Mouse (Mus musculus) spleen, postnatal 4 days (tissue): ENCODE measurements at regions not wholly inside any gene's neighbourhood (a gene's known extent, or its start where the extent isn't known, plus 50 kb on each side); places are given as distances from the start of the nearest gene placed in this dataset.

Experiments
- DNase-seq, 2 experiments: peaks; one replicate each; pipeline ENCODE4 v3.0.0; 2022; ENCODE audit warnings: low spot score in 2 of 2

GRCm38 (mm10) chr11:64652811-64653210 lies 216.4 kb upstream of the F930015N05Rik start:
- no peak for DNase-seq

GRCm38 (mm10) chr11:64655162-64655561 lies 218.7 kb upstream of the F930015N05Rik start:
- no peak for DNase-seq

DNA sequence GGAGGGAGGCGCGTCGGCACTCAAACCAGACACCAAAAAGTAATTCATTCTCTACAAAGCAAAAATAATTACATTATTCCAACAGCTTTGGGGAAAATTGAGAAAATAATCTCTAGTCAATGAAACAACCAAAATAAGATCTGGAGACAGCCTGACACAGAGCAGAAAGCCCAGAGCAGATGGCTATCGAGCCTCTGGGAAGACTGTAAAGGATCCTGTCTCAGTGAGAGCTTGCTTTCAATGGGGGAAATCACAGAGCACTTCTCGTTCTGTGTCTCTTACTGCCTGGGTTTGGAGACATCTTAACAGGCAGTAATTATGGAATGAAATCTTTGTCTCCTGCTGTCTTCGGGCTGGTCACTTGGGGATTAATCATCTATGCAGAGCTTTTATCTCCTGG lies 226.7 kb upstream of the F930015N05Rik start:
- DNase-seq, result no peak

- DNase-seq, result peak in 1 of 2 experiments; percentile 31
Observed at GRCm38 (mm10) chr11:64667010-64667409, 230.6 kb upstream of the F930015N05Rik start.

DNA sequence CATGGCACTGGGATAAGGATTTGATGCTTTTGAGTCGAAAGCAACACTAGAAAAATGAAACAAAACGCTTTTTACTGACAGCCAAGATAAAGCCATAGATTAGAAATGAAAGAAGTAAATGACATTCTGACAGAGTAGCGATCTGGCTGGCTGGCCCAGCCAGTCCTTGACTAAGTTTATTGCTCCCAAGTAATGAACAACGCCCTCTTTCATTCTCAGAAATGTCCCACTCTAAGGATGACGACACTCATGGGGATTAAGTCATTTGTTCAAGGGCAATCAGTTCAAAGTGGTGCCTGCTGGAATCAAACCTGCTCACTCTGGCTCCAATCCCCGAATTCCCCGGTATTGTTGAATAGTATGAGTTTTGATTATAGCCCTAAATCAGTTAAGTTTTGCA lies 231.1 kb upstream of the F930015N05Rik start:
- DNase-seq, result no peak

GRCm38 (mm10) chr11:64671898-64672297 lies 235.4 kb upstream of the F930015N05Rik start:
- DNase-seq, result no peak

DNA sequence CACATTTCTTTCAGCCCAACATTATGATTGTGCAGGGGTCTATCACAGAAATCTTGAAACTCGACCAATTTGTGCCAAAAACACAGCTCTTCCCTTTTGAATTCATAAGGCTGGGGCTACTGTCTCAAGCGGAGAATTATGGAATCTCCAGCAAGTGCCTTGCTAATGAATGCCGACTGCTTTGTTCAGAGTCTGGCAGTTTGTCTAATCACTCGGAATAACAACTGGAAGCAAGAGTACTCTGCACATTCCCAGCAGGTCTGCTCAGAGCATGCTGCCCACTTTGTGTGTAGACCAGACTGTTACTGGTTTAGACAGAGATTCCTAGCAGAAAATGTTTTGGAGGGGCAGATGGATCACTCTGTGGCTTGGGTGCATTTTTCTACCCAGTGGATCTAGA lies 237.1 kb upstream of the F930015N05Rik start:
- DNase-seq, result no peak

GRCm38 (mm10) chr11:64703776-64704175 lies 267.3 kb upstream of the F930015N05Rik start:
- no peak for DNase-seq

- DNase-seq, result no peak
Observed at GRCm38 (mm10) chr11:64711801-64712200, 267.0 kb upstream of the Elac2 start.

DNA sequence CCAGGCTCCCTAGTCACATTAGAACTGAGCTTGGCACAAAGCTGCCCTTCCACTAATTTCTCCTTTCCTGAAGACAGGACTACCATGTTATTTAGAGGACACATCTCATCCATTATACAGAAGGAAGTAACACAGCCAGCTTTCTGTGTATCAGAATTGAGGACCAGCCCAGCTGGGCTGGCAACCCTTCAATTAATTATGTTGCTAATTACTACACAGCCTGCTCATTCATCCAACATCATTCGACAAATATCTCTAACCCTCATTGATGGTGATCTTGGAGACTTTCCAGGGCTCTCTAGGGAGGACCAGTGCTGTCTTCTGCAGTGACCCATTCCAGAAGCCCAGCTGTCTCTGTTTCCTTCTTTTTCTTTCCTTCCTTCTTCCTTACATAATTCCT lies 263.7 kb upstream of the Elac2 start:
- no peak for DNase-seq

- peak; percentile 62 to 86 for DNase-seq
Observed at GRCm38 (mm10) chr11:64718316-64719085, 260.3 kb upstream of the Elac2 start.

DNA sequence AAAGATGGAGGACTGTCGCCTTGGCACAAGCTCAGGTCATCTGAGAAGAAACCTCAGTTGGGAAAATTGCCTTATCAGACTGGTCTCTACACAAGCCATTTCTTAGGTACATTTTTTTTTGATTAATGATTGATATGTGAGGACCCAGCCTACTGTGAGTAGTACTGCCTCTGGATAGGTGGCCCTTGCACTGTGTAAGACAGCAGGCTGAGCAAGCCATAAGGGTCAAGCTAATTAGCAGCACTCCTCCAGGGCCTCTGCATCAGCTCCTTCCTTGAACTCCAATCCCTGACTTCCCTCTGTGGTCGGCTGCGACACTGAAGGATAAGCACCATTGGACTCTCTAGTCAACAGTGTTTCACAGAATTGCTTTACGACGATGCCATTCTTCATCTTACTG lies 252.6 kb upstream of the Elac2 start:
- no peak for DNase-seq

- DNase-seq, result no peak
Observed at GRCm38 (mm10) chr11:64727841-64728421, 250.9 kb upstream of the Elac2 start.

DNA sequence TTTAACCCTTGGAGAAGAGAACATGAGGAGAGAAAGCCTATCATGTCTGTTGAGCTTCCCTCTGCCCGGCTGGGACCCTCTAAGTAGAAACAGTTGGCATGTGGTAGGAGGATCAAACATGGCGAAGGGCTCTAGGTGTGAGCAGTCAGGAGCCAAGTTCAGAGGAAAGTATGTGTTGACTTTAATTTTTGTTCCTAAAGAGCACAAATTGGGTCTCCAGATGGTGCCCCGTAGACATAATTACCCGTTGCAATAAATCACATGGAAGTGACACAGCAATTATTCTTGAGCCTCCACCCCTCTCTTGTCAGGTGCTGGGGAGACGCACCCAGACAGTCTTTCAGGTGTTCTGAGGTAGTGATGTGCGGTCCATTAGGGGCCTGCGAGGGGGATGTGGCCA lies 239.9 kb upstream of the Elac2 start:
- DNase-seq, result no peak

GRCm38 (mm10) chr11:64743753-64744152 lies 235.1 kb upstream of the Elac2 start:
- no peak for DNase-seq

DNA sequence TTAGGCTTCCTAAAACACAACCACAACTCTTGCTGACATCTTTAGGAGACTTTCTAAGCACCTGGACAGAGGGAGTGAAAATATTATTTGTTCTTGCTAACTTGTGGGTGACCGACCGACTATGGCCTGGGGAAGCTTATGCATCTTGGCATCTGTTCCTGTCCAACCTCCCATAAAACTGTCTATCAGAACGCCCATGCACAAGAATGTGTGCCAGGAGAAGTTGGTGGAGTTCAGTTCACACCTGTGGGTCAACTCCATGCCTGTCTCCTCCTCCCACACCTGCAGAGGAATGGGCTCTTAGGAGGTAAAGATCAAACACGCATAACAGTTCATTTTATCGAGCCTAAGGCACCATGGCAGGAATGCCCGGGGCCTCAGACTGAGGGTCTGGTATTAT lies 232.7 kb upstream of the Elac2 start:
- no peak for DNase-seq

- no peak for DNase-seq
Observed at GRCm38 (mm10) chr11:64749976-64750375, 228.9 kb upstream of the Elac2 start.

DNA sequence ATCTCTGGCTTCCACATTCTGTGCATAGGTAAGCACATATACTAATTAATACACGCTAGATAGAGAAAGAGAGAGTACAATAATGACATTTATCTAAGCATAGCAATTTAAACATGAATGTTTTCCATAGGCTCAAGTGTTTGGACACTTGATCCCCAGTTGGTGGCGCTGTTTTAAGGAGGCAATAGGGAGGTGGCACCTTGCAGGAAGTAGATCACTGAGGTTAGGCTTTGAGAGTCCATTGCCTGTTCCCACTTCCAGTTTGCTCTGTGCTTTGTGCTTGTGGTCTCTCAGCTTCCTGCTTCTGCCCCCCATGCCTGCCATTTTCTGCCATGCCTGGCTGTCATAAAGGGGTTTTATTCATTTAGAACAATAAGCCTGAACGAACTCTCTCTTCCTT lies 226.5 kb upstream of the Elac2 start:
- DNase-seq, result no peak

DNA sequence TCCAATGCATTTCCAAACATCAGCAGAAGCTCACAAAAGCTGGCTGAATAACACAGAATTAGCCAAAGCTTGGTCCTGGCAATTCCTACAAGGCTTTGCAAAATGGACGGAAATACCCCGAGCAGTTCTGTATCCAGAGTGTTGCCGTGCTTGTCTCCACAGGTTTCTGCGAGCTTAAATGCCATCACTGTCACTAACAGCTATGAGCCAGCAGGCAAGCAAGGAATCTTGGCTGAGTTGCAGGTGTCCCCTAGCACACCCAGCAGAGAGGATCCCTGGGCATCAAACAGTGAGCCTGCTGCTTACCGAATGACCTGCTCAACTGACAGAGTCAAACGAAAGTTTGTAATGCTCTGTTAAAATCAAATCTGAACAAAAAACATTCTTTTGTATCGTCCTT lies 226.0 kb upstream of the Elac2 start:
- DNase-seq, result no peak

- DNase-seq, result no peak
Observed at GRCm38 (mm10) chr11:64754076-64754475, 224.8 kb upstream of the Elac2 start.

- no peak for DNase-seq
Observed at GRCm38 (mm10) chr11:64755563-64755962, 223.3 kb upstream of the Elac2 start.

DNA sequence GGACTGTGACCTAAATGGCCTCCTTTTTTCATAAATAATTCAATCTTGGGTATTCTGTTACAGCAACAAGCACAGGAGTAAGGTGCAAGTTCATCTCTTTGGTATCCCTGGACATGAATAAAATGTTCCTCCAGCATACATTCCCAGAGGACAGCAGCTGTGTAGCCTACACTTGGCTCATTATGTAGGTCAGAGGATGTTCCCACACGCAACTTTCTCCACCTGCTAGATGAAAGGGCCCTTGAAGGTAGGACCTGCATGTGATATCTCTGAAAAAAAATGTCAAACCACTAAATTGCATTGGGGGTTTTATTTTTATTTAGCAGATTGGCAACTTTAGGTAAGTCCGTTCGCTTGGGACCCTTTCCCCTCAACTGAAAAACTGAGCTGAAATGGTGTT lies 218.2 kb upstream of the Elac2 start:
- DNase-seq, result no peak

- DNase-seq, result no peak
Observed at GRCm38 (mm10) chr11:64762755-64763154, 216.1 kb upstream of the Elac2 start.

DNA sequence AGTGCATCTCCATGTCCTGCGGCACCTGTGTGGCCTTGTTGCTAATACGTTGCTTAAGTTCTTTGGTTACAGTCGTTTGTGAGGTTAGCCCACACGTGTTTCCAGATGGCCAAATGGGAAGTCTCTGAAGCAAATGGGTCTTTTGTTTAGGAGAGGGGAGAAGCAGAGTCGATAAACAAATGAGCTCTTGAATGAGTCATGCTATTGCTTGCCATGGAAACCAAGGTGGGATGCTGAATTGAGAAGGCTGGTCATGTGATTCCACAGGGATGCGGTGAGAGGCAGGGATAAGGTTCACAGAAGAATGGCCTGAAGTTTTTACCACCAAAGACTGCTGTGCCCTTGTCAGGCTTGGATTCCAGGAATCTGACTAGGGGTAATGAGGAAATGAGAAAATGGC lies 214.8 kb upstream of the Elac2 start:
- DNase-seq, result no peak
